Mouse (Mus musculus) lung, postnatal 0 days (tissue): ENCODE data around the gene Ccdc74a.

Experiments used
- CTCF ChIP-seq: IDR thresholded peaks from 2 replicates; pipeline ENCODE4 v1.5.1; 2016; ENCODE audit warnings: antibody characterized with exemption, mild to moderate bottlenecking
- EP300 ChIP-seq: IDR thresholded peaks from 2 replicates; pipeline ENCODE4 v1.6.1; 2016; ENCODE audit warnings: antibody characterized with exemption, mild to moderate bottlenecking, control low read depth

- no peak for TF ChIP-seq CTCF
- TF ChIP-seq EP300, result no peak
These were observed 5.0 kb upstream of the Ccdc74a start for GRCm38 (mm10) chr16:17641301-17641700.
